Mouse (Mus musculus) lung, adult 2 months (tissue): ENCODE results near the gene Tmem200b.

Source experiments
- CTCF ChIP-seq: fragments of 200-500 bp; IDR thresholded peaks from 2 replicates; pipeline ENCODE4 v1.5.1; 2011; ENCODE audit warnings: mild to moderate bottlenecking, low read length, control low read depth; ENCODE audit not compliant: insufficient read depth
- POLR2A ChIP-seq: fragments of 200-500 bp; IDR thresholded peaks from 2 replicates; pipeline ENCODE4 v1.6.1; 2011; ENCODE audit warnings: low read depth, mild to moderate bottlenecking, control low read depth, low read length, borderline replicate concordance; ENCODE audit errors: extremely low read depth

DNA sequence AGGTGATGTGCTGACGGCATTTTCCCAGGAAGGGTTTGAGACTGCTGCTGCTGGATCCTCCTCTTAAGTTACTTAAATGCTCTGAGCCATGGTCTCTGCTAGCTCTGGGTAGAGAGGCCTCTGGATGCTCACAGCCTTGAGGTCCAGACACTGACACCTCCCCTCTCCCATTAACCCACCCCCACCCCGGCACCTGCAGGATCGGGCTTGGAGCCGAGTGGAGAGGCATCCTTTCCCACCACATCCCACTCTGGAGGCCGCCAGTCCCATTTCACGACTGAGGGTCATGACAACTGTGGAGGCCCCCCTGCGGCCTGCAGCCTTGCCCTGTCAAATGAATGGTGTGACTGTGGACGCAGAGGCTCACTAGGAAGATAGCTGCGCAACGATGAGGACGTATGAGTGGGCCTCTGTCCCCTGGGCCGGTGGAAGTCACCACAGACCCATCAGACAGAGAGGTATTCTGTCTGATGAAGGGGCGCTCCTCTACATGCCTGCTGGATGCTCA, 5.7 kb upstream of the Tmem200b start:
- no peak for TF ChIP-seq CTCF
- TF ChIP-seq POLR2A = no peak
